Mouse (Mus musculus): ENCODE data around the gene Fbxl8.

DNA sequence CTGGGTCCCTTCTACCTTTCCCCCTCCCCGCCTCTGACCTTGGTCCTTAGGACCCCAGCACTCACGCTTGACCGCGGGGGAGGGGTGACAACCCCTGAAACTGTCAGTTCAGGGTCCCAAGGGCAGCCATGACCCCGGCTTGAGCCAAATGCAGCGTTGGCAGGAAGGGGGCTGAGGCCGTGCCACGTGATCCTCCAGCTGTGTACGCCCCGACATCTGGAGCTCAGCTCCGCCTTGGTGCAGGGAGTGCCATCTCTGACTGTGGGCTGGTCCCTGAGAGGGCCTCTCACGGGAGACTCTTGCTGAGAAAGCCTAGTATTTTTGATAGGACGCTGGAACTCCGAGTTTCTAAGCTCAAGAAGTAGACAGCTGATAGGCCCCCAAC is 9.5 kb upstream of the Fbxl8 start, which contains the start of gene B3gnt9:
- no peak for TF ChIP-seq EP300 (optimal IDR thresholded peaks at IDR 0.05)
- TF ChIP-seq CTCF (IDR thresholded peaks at IDR 0.05; ENCODE audit: low read depth) = no peak
